Mouse (Mus musculus) erythroblast, embryonic 14.5 days (primary cell): ENCODE measurements around the gene Eya2.

Experiments
- GATA1 ChIP-seq: IDR thresholded peaks from 2 replicates; pipeline ENCODE4 v1.6.1; 2012; ENCODE audit warnings: low read length, inconsistent platforms, mixed read lengths
- TAL1 ChIP-seq: IDR thresholded peaks from 3 replicates; pipeline ENCODE4 v1.6.1; 2012; ENCODE audit warnings: low read length, inconsistent platforms, mixed read lengths

DNA sequence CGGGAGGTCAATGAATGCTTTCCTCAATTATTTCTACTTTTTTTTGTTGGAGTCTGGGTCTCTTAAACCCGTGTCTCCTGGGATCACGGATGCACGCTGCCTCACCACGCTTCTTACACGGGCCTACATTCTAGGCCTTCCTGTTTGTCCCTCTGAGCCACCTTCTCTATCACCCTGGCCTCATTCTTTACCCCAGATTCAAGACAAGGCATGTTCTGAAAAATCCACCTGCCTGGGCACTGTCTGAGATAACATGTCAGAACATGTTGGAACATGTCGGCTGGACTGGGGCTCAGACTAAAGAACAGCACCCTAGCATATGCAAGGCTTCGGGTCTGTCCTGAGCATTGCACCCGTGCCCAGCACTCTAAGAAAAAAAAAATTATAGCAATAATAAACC, 194.0 kb downstream of the Eya2 start:
- TF ChIP-seq TAL1 (no peak), GATA1 (no peak)
